Mouse (Mus musculus) hindbrain, embryonic 10.5 days (tissue): ENCODE measurements around the gene Ccn6. TPM values are rescaled to one million over a fixed set of nuclear protein-coding genes. Genes with fewer than 3 reads are reported as not detected.
"Not testable (repeated sequence)": the region's sequence is repeated elsewhere in the genome, so short reads cannot be mapped to it uniquely, and the experiment has no call there.

Source experiments
- DNase-seq: peaks from one replicate; pipeline ENCODE4 v3.0.0-alpha.2; 2017; ENCODE audit warnings: low spot score
- H3K27ac ChIP-seq: fragments of 300-500 bp; sonication (generic); 2 replicates; pipeline ENCODE4 v1.5.1; 2016; ENCODE audit warnings: mild to moderate bottlenecking, moderate library complexity
- H3K27me3 ChIP-seq: fragments of 300-500 bp; sonication (generic); 2 replicates; pipeline ENCODE4 v1.6.1; 2016; ENCODE audit warnings: mild to moderate bottlenecking; ENCODE audit not compliant: poor library complexity, insufficient read depth, severe bottlenecking
- H3K36me3 ChIP-seq: fragments of 300-500 bp; sonication (generic); 2 replicates; pipeline ENCODE4 v1.6.1; 2016; ENCODE audit warnings: mild to moderate bottlenecking, moderate library complexity
- H3K4me1 ChIP-seq: fragments of 300-500 bp; sonication (generic); replicated peaks from 2 replicates; pipeline ENCODE4 v1.6.1; 2016; ENCODE audit warnings: mild to moderate bottlenecking
- H3K4me3 ChIP-seq: fragments of 300-500 bp; sonication (generic); 2 replicates; pipeline ENCODE4 v1.5.1; 2016; ENCODE audit warnings: mild to moderate bottlenecking, moderate library complexity
- H3K9me3 ChIP-seq: fragments of 300-500 bp; sonication (generic); 2 replicates; pipeline ENCODE4 v1.6.1; 2016; ENCODE audit warnings: mild to moderate bottlenecking, moderate library complexity
- WGBS: fragments of 180-500 bp; shearing (Covaris S2); methylation state at CpG from one replicate; pipeline ENCODE4 v1.1.7; 2016; 5-methylcytosine and 5-hydroxymethylcytosine counted together
- polyA plus RNA-seq: library from polyadenylated mRNA; unstranded; fragments of >200 nt; fragmentation: Nextera tagmentation; extraction: Ambion mirVana; gene quantifications from 2 replicates; pipeline ENCODE4 v1.2.1, GENCODE M21; 2016

The Ccn6 gene
- 0.24 and 0.50 TPM in 2 replicates for polyA plus RNA-seq

DNA sequence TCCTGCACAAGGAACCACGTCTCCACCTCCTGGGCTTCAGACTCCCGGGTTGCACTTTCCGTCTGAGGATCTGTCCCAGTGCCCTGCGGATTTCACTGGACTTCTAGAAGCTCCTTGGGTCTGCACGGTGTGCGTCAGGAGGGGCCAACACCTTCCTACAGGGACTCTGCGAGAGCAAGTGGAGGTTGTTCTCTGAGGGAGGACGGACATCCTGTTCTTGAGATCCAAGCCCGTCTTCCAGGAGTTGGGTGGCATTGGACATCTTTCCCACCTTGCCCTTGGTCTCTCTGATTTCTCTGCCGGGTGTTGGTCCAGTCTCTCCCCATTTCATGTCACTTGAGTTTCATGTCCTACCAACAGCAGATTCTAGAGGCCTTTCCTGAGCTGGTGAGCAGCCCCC is at the start of gene Ccn6:
Gene Ccn6 (minus strand): TSS at position 101 of the 400 bp plus-strand sequence.
- WGBS, result 84% methylated on average over 10 of the region's 10 CpGs
- Histone ChIP-seq H3K36me3 (no peaks in the 10 kb centered on the region), H3K4me3 (no peak within 1 kb of the TSS), H3K9me3 (no peaks in the 10 kb centered on the region), H3K27ac (no peak within 1 kb of the TSS), H3K4me1 (peaks cover 24% of the 10 kb centered on the region), H3K27me3 (peaks cover 6% of the 10 kb centered on the region; the same call in 1 of the 2 replicates)
- no peak for DNase-seq

DNA sequence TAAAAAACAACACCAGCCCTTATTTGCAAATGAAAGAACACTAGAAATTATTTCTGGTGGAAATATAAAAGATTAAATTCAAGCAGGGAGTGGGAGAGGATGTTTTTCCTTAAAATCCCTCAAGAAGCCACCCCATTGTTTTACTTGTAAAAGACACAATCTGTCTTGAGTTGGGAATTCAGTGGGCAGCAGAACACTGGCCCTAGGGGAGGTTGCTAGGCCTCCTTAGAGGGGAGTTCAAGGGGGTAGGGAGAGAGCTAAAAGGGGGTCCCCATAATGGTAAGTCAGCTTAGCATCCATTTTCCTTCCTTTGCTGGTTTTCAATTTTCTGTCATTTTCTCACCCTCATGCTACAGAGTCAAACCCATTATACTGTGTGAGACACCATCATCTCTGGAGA is 46.4 kb upstream of the Ccn6 start:
- DNase-seq, result no peak
- H3K9me3 ChIP-seq, result peaks cover 7% of the 10 kb centered on the region; the same call in 1 of the 2 replicates
- no peak overlapping the region for H3K4me3 ChIP-seq
- no peaks in the 10 kb centered on the region for H3K27me3 ChIP-seq
- H3K4me1 ChIP-seq, result peaks cover 21% of the 10 kb centered on the region
- H3K36me3 ChIP-seq, result no peaks in the 10 kb centered on the region
- peak overlapping the region; percentile 79 for H3K27ac ChIP-seq

DNA sequence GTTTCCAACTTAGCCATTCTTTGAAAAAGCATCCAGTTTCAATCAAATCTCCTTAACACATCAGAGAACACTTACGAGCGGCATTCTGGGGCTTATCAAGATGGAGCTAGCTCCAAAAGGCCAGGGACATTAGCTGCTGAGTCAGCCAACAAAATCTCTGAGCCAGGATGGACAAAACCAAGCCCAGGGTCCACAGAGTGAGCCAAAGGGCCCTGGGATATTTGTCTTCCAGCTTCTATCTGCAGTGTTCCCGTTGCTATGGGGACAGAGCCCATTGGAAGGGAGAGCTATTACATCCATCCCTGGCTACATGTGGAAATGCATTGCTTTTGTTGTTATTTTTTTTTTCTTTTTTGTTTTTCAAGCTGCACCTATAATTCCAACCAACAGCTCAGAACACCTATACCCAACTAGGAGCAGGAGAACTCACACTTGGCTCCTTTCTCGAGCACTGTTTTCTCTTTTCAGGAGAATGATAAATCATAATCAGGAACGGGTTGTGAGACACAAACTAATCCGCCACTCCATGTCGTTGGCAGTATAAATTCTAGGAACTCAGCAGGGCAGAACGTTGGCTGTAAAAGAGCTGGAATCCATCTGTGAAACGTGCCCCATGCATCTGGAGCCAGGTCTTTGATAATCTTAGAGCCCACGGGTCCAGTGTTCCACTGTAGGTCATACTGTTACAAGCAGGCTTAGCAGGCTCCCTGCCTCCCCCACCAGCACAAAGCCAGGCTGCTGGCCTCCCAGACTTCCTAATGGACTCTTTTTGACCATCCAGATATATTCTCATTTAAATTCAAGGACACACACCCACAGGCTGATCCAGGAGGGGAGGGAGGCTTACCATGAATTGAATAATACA is 45.8 kb upstream of the Ccn6 start:
- H3K4me3 ChIP-seq, result no peak overlapping the region
- H3K9me3 ChIP-seq, result peaks cover 12% of the 10 kb centered on the region
- DNase-seq, result peak; percentile 20
- 59% methylated on average over 10 of the region's 10 CpGs for whole genome bisulfite sequencing
- no peaks in the 10 kb centered on the region for H3K27me3 ChIP-seq
- H3K36me3 ChIP-seq, result no peaks in the 10 kb centered on the region
- peak overlapping the region; percentile 79 for H3K27ac ChIP-seq
- H3K4me1 ChIP-seq, result peaks cover 21% of the 10 kb centered on the region

DNA sequence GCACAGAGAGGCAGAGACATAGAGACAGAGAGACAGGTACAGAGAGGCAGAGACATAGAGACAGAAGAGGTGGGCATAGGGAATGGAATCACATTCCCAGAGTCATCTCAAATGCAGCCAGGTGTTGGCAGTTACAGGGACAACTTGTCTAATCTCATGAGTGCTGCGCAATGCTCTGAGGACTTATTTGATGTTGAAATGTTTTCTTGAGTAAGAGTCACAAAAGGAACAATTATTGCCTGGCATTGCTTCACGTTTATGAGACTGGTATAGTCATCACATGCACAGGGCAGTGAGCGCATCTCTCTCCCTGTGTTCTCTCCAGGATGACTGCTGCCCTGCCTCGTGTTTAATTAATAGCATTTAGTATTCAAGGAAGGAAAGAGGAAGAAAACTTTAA is 45.1 kb upstream of the Ccn6 start:
- peaks cover 17% of the 10 kb centered on the region for H3K9me3 ChIP-seq
- H3K36me3 ChIP-seq, result no peaks in the 10 kb centered on the region
- peaks cover 21% of the 10 kb centered on the region for H3K4me1 ChIP-seq
- no peak overlapping the region for H3K4me3 ChIP-seq
- WGBS, result 84% methylated on average over 4 of the region's 4 CpGs
- DNase-seq, result no peak
- H3K27me3 ChIP-seq, result no peaks in the 10 kb centered on the region
- H3K27ac ChIP-seq, result peak overlapping the region; percentile 50

DNA sequence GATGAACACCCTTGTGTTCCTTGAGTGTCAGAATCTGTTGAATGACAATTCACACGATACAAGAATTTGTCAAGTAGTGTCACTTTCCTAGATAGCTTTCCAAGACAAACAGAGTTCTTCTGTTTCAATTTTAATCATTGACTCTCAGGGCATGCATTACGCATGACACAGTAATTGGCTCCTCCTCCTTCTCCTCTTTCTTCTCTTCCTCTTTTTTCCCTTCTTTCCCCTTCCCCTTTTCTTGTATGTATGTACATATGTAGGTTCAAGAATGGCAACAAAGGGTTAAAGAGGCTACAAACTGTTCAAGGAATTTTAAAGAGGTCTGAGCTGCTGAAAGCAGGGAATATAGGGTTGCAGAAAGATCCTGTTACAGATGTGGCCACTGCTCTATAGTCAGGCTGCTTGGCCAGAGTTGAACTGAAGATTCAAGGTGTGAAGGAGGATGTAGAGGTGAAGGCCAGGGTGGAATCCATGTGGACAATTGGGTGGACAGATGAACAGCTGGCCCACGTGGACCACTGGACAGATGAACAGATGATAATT is 43.8 kb upstream of the Ccn6 start:
- Histone ChIP-seq H3K4me1 (peaks cover 21% of the 10 kb centered on the region), H3K27me3 (no peaks in the 10 kb centered on the region), H3K36me3 (no peaks in the 10 kb centered on the region), H3K27ac (no peak overlapping the region), H3K9me3 (peaks cover 17% of the 10 kb centered on the region), H3K4me3 (no peak overlapping the region)
- 74% methylated on average over 3 of the region's 3 CpGs for WGBS
- no peak for DNase-seq

DNA sequence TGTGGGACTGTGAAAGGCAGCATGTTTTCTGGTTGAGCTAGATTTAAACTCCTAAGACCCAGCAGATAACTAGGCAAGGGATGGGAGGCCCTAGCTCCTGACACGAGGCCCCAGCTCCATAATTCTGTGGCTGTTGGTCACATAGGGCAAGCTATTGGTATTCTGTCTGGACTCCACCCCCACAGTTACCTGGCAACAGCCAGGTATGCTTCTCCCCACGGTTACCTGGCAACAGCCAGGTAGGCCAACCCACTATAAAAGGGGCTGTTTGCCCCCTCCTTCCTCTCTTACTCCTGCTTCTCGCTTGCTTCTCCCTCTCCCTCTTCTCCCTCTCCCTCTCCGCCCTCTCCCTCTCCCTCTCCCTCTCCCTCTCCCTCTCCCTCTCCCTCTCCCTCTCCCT is 38.9 kb upstream of the Ccn6 start:
- 0 out of 2 replicates have a peak, but pooled peaks cover under 1% of the 10 kb centered on the region for H3K4me1 ChIP-seq
- peaks cover 17% of the 10 kb centered on the region for H3K9me3 ChIP-seq
- 69% methylated on average over 4 of the region's 4 CpGs for WGBS
- no peak overlapping the region for H3K27ac ChIP-seq
- no peak overlapping the region for H3K4me3 ChIP-seq
- H3K36me3 ChIP-seq, result no peaks in the 10 kb centered on the region
- H3K27me3 ChIP-seq, result no peaks in the 10 kb centered on the region
- no peak for DNase-seq

DNA sequence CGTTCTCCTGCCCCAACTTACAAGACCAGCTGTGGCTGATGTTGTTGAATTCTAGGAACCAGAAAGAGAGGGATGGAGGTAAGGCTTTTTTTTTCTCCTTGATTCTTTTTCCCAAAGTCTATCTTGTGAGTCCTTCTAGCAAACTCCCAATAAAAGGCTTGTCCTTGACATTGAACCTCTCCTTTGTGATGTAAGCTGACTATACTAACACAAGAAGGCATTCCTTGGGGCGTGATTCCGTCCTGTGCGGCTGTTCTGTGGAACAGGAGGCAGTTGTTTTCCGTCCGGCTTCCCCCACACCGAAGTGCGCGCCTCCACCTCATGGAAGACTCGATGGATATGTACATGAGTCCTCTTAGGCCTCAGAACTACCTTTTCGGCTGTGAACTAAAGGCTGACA is 34.6 kb upstream of the Ccn6 start:
- not testable (repeated sequence) for H3K27me3 ChIP-seq, H3K9me3 ChIP-seq, H3K27ac ChIP-seq, H3K4me1 ChIP-seq, H3K4me3 ChIP-seq, H3K36me3 ChIP-seq, DNase-seq
- WGBS, result 94% methylated on average over 11 of the region's 11 CpGs

DNA sequence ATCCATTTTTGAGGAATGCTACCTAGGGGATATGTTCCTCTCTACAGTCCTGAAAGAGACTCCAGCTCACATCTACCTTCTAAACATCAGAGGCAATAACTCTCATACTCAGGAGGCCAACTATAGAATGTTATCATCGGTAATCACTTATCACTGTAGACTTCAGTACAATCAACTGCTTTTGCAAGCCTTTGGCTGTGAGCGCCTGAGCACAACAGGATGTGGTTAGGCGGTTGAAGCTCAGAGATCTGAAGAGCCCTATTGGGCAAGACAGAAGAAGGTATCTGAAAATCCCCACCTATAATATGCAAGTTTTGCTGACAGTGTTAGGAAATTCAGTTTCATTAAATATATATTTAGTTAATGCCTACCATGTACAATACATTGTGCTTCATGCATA is 29.1 kb upstream of the Ccn6 start:
- Histone ChIP-seq H3K9me3 (no peaks in the 10 kb centered on the region), H3K4me1 (no peaks in the 10 kb centered on the region), H3K27me3 (no peaks in the 10 kb centered on the region), H3K36me3 (no peaks in the 10 kb centered on the region), H3K27ac (no peak overlapping the region), H3K4me3 (no peak overlapping the region)
- WGBS, result 95% methylated on average over 3 of the region's 3 CpGs
- DNase-seq, result no peak

DNA sequence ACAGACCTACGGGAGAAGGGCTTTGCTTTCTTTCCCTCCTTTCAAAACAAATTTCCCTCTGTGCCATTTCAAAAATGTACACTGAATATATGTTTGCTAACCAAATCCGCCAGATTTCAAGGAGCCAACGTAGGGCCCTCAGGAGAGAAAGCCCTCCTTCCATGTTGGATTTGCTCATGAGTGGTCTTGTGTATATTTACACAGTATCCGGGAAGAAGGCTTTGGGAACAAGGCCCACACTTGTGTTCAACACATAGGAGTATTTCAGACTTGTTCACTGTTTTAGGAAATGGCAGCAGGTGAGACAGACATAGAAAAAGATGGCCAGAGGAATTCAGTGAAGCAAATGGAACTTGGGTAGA is 21.9 kb upstream of the Ccn6 start:
- no peaks in the 10 kb centered on the region for H3K9me3 ChIP-seq
- H3K27me3 ChIP-seq, result no peaks in the 10 kb centered on the region
- no peak for DNase-seq
- H3K27ac ChIP-seq, result no peak overlapping the region
- no peak overlapping the region for H3K4me3 ChIP-seq
- no peaks in the 10 kb centered on the region for H3K4me1 ChIP-seq
- no peaks in the 10 kb centered on the region for H3K36me3 ChIP-seq
- 82% methylated on average over 4 of the region's 4 CpGs for WGBS

DNA sequence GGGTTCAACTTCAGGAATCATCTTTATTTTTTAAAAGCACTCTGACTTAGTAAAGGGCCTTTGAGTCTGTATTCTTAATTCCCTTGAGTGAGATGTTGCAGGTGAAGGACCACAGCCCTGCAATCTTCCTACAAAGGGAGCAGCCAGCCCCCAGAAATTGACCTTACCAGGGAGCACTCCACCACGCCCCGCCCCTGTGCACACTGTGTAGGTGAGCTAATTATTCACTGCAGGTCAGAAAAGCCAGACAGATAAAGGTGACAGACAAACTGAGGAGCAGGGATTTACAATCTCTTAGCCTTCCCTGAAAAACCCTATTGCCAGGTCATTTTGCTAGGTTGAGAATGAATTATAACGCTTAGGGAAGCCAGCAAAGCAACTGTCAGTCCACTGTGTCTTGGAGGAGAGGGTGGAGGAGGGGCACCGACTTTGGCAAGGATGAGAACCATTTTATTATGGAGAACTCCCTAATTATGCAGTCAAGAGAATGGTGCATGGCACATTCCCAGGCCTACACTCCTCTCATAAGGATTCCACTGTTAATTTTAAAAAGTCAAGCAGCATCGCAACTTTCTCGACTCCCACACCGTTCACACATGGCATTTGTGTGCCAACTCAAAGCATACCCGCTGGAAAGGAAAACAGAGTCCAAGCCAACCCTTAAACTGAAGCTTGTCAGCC is 21.4 kb upstream of the Ccn6 start:
- Histone ChIP-seq H3K27ac (no peak overlapping the region), H3K27me3 (no peaks in the 10 kb centered on the region), H3K4me3 (no peak overlapping the region), H3K9me3 (no peaks in the 10 kb centered on the region), H3K4me1 (no peaks in the 10 kb centered on the region), H3K36me3 (no peaks in the 10 kb centered on the region)
- DNase-seq, result no peak
- WGBS, result 90% methylated on average over 8 of the region's 8 CpGs

DNA sequence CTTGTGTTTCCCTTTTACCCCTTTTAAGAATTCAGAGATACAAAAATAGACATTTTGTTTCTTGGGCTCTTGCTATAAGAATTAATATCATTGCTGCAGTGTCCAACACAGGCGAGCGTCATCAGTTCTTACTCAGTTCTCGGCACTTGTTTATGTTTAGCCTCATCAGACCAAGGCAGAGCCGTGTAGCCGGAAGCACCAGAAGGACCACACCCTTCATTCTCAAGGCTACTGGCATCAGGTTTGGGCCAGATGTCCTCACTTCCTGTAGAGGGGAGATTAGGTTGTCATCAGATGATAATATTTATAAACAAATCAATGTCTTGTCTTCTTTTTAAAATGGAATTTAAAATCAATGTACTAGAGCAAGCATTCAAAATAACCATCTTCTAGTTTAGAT is 13.4 kb upstream of the Ccn6 start:
- peaks cover 31% of the 10 kb centered on the region for H3K4me1 ChIP-seq
- no peak for DNase-seq
- no peaks in the 10 kb centered on the region for H3K36me3 ChIP-seq
- 93% methylated on average over 5 of the region's 5 CpGs for WGBS
- H3K27me3 ChIP-seq, result no peaks in the 10 kb centered on the region
- no peak overlapping the region for H3K4me3 ChIP-seq
- peaks cover 7% of the 10 kb centered on the region; the same call in 1 of the 2 replicates for H3K9me3 ChIP-seq
- H3K27ac ChIP-seq, result no peak overlapping the region

DNA sequence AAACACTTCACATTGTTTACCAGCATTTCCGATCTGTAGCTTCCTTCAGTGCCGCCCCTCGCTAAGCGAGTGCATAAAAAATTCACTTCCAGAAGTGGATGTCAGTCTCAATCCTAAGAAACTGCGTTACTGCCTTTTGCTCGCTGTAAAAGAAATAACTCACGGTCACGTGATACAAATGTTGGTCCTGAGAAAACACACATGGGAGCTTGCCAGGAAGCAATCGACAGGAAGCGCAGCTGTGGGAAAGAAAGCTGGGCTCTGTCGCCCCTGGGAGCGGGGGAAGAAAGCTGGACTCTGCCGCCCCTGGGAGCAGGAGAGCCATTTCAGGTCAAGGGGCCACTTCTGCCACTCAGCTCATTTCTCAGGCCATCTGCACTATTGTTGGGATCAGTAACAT is 9.5 kb upstream of the Ccn6 start:
- Histone ChIP-seq H3K27me3 (peaks cover 14% of the 10 kb centered on the region; the same call in 1 of the 2 replicates), H3K4me1 (peaks cover 46% of the 10 kb centered on the region), H3K36me3 (no peaks in the 10 kb centered on the region), H3K4me3 (peak overlapping the region; percentile 16; the same call in 1 of the 2 replicates), H3K27ac (peak overlapping the region; percentile 87), H3K9me3 (0 out of 2 replicates have a peak, but pooled peaks cover under 1% of the 10 kb centered on the region)
- peak; percentile 48 for DNase-seq
- whole genome bisulfite sequencing, result 47% methylated on average over 13 of the region's 13 CpGs

DNA sequence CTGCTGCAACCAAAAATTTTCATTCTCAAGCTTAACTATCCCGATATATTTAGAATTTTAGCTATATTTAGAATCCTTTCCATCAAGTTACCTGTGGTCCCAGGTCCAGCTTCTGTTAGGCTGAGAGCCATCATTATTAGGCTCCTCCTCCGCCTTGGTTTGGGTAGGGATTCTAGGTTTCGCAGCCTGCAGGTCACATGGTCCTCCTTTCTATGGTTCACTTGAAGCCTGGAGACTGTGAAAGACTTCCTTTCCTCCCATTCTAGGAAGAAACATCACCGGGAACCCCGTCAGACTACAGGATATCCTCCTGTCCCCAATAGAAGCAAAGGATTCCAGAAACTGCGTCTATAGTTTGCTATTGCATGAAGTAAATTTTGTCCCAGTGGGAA is 8.9 kb upstream of the Ccn6 start:
- Histone ChIP-seq H3K4me1 (peaks cover 46% of the 10 kb centered on the region), H3K9me3 (no peaks in the 10 kb centered on the region), H3K27me3 (peaks cover 14% of the 10 kb centered on the region; the same call in 1 of the 2 replicates), H3K27ac (peak overlapping the region; percentile 87), H3K36me3 (no peaks in the 10 kb centered on the region), H3K4me3 (peak overlapping the region; percentile 57)
- 78% methylated on average over 6 of the region's 6 CpGs for WGBS
- DNase-seq, result no peak
